Mouse (Mus musculus): ENCODE data around the gene Hlcs. TPM values are rescaled to one million over a fixed set of nuclear protein-coding genes. Genes with fewer than 3 reads are reported as not detected.

Gene Hlcs
- total and polyA plus RNA-seq, 3 experiments = 2.1 to 15.5 (median 3.1) TPM

- H3K27me3 ChIP-seq (ENCODE audit: insufficient read depth, low read length) = peaks cover 2% of the 10 kb centered on the region; the same call in 1 of the 2 replicates
- no peak for TF ChIP-seq GATA1 (IDR thresholded peaks at IDR 0.05; ENCODE audit: borderline replicate concordance, low read length)
- TF ChIP-seq GATA2 (IDR thresholded peaks at IDR 0.05; ENCODE audit: borderline replicate concordance, low read depth, low read length) = no peak
- TF ChIP-seq CTCF (IDR thresholded peaks at IDR 0.05; ENCODE audit: low read depth, low read length) = no peak
- TF ChIP-seq TAL1 (conservative IDR thresholded peaks at IDR 0.05; ENCODE audit: low read depth, low read length) = no peak
- TF ChIP-seq POLR2AphosphoS5 (IDR thresholded peaks at IDR 0.05; ENCODE audit: insufficient replicate concordance, low read depth, low read length) = no peak
- H3K9me3 ChIP-seq (replicated peaks) = no peaks in the 10 kb centered on the region
- peaks cover 5% of the 10 kb centered on the region for H3K36me3 ChIP-seq (replicated peaks)
- ATAC-seq (ENCODE audit: extremely low read depth, insufficient number of reproducible peaks, low FRiP score, poor library complexity, severe bottlenecking) (no peak), DNase-seq (ENCODE audit: low spot score) (no peak)
- no peak overlapping the region for H3K4me3 ChIP-seq (ENCODE audit: low read depth, low read length)
- peaks cover 8% of the 10 kb centered on the region; the same call in 1 of the 2 replicates for H3K4me1 ChIP-seq (ENCODE audit: insufficient read depth, low read depth, low read length)
Observed at GRCm38 (mm10) chr16:94222646-94223362, 90.6 kb downstream of the Hlcs start.

GRCm38 (mm10) chr16:94210689-94211357 lies 102.5 kb downstream of the Hlcs start:
- ATAC-seq (ENCODE audit: extremely low read depth, insufficient number of reproducible peaks, low FRiP score, poor library complexity, severe bottlenecking) (no peak), DNase-seq (ENCODE audit: low spot score) (no peak)
- no peak for TF ChIP-seq CTCF (IDR thresholded peaks at IDR 0.05; ENCODE audit: low read depth, low read length)
- no peak for TF ChIP-seq TAL1 (conservative IDR thresholded peaks at IDR 0.05; ENCODE audit: low read depth, low read length)
- TF ChIP-seq GATA1 (IDR thresholded peaks at IDR 0.05; ENCODE audit: borderline replicate concordance, low read length) = no peak
- no peak for TF ChIP-seq GATA2 (IDR thresholded peaks at IDR 0.05; ENCODE audit: borderline replicate concordance, low read depth, low read length)
- TF ChIP-seq POLR2AphosphoS5 (IDR thresholded peaks at IDR 0.05; ENCODE audit: insufficient replicate concordance, low read depth, low read length) = no peak
- Histone ChIP-seq H3K9me3 (replicated peaks) (no peaks in the 10 kb centered on the region), H3K4me1 (ENCODE audit: insufficient read depth, low read depth, low read length) (no peaks in the 10 kb centered on the region), H3K4me3 (ENCODE audit: low read depth, low read length) (no peak overlapping the region), H3K27me3 (ENCODE audit: insufficient read depth, low read length) (no peaks in the 10 kb centered on the region), H3K36me3 (replicated peaks) (no peaks in the 10 kb centered on the region)

- Histone ChIP-seq H3K9me3 (replicated peaks) (no peaks in the 10 kb centered on the region), H3K4me1 (ENCODE audit: insufficient read depth, low read depth, low read length) (no peaks in the 10 kb centered on the region), H3K36me3 (replicated peaks) (no peaks in the 10 kb centered on the region), H3K27me3 (ENCODE audit: insufficient read depth, low read length) (no peaks in the 10 kb centered on the region), H3K4me3 (ENCODE audit: low read depth, low read length) (no peak overlapping the region)
- DNase-seq (ENCODE audit: low spot score) (no peak), ATAC-seq (ENCODE audit: extremely low read depth, insufficient number of reproducible peaks, low FRiP score, poor library complexity, severe bottlenecking) (no peak)
- no peak for TF ChIP-seq TAL1 (conservative IDR thresholded peaks at IDR 0.05; ENCODE audit: low read depth, low read length)
- no peak for TF ChIP-seq POLR2AphosphoS5 (IDR thresholded peaks at IDR 0.05; ENCODE audit: insufficient replicate concordance, low read depth, low read length)
- no peak for TF ChIP-seq GATA2 (IDR thresholded peaks at IDR 0.05; ENCODE audit: borderline replicate concordance, low read depth, low read length)
- TF ChIP-seq GATA1 (IDR thresholded peaks at IDR 0.05; ENCODE audit: borderline replicate concordance, low read length) = no peak
- TF ChIP-seq CTCF (IDR thresholded peaks at IDR 0.05; ENCODE audit: low read depth, low read length) = no peak
Observed at GRCm38 (mm10) chr16:94209626-94210025, 103.7 kb downstream of the Hlcs start.

- no peaks in the 10 kb centered on the region for H3K27me3 ChIP-seq (ENCODE audit: insufficient read depth, low read length)
- no peak for ATAC-seq (ENCODE audit: extremely low read depth, insufficient number of reproducible peaks, low FRiP score, poor library complexity, severe bottlenecking)
- H3K36me3 ChIP-seq (replicated peaks) = no peaks in the 10 kb centered on the region
- TF ChIP-seq GATA2 (IDR thresholded peaks at IDR 0.05; ENCODE audit: borderline replicate concordance, low read depth, low read length) = no peak
- no peak for TF ChIP-seq POLR2AphosphoS5 (IDR thresholded peaks at IDR 0.05; ENCODE audit: insufficient replicate concordance, low read depth, low read length)
- TF ChIP-seq CTCF (IDR thresholded peaks at IDR 0.05; ENCODE audit: low read depth, low read length) = no peak
- no peak for TF ChIP-seq TAL1 (conservative IDR thresholded peaks at IDR 0.05; ENCODE audit: low read depth, low read length)
- TF ChIP-seq GATA1 (IDR thresholded peaks at IDR 0.05; ENCODE audit: borderline replicate concordance, low read length) = no peak
- no peaks in the 10 kb centered on the region for H3K4me1 ChIP-seq (ENCODE audit: insufficient read depth, low read depth, low read length)
- no peak overlapping the region for H3K4me3 ChIP-seq (ENCODE audit: low read depth, low read length)
- H3K9me3 ChIP-seq (replicated peaks) = no peaks in the 10 kb centered on the region
- DNase-seq (ENCODE audit: low spot score) = no peak
Observed at GRCm38 (mm10) chr16:94208826-94209225, 104.5 kb downstream of the Hlcs start.

- no peak for DNase-seq (ENCODE audit: low spot score)
- H3K9me3 ChIP-seq (replicated peaks) = no peaks in the 10 kb centered on the region
Observed at GRCm38 (mm10) chr16:94208152-94208551, 105.2 kb downstream of the Hlcs start.

More at GRCm38 (mm10) chr16:94208152-94208551, 105.2 kb downstream of the Hlcs start:
- H3K4me3 ChIP-seq (ENCODE audit: low read depth, low read length) = no peak overlapping the region
- ATAC-seq (ENCODE audit: extremely low read depth, insufficient number of reproducible peaks, low FRiP score, poor library complexity, severe bottlenecking) = no peak
- H3K36me3 ChIP-seq (replicated peaks) = no peaks in the 10 kb centered on the region
- TF ChIP-seq TAL1 (conservative IDR thresholded peaks at IDR 0.05; ENCODE audit: low read depth, low read length) (no peak), POLR2AphosphoS5 (IDR thresholded peaks at IDR 0.05; ENCODE audit: insufficient replicate concordance, low read depth, low read length) (no peak), GATA1 (IDR thresholded peaks at IDR 0.05; ENCODE audit: borderline replicate concordance, low read length) (no peak), GATA2 (IDR thresholded peaks at IDR 0.05; ENCODE audit: borderline replicate concordance, low read depth, low read length) (no peak), CTCF (IDR thresholded peaks at IDR 0.05; ENCODE audit: low read depth, low read length) (no peak)
- no peaks in the 10 kb centered on the region for H3K27me3 ChIP-seq (ENCODE audit: insufficient read depth, low read length)
- no peaks in the 10 kb centered on the region for H3K4me1 ChIP-seq (ENCODE audit: insufficient read depth, low read depth, low read length)

Data from G1E (cell line).